Mouse (Mus musculus) MEL (cell line): ENCODE measurements at regions not wholly inside any gene's neighbourhood (a gene's known extent, or its start where the extent isn't known, plus 50 kb on each side); places are given as distances from the start of the nearest gene placed in this dataset.
A peak's percentile ranks its signal among the peaks of the same experiment; 100 is the strongest.

ENCODE experiments used
- CTCF ChIP-seq, 3 experiments: IDR thresholded peaks in 2 of 3; conservative IDR thresholded peaks in 1 of 3; 2 replicates each; pipeline ENCODE4 v1.5.1; 2011 to 2012; ENCODE audit warnings: low read length in 3 of 3, low read depth in 2 of 3, mild to moderate bottlenecking in 2 of 3, improper control_type of control experiment in 1 of 3, inconsistent platforms in 1 of 3, mixed read lengths in 1 of 3, moderate library complexity in 1 of 3; ENCODE audit not compliant: control insufficient read depth in 1 of 3, insufficient read depth in 1 of 3, poor library complexity in 1 of 3, severe bottlenecking in 1 of 3
- EP300 ChIP-seq, 2 experiments: IDR thresholded peaks; 2 replicates each; pipeline ENCODE4 v1.6.1; 2011; ENCODE audit warnings: improper control_type of control experiment in 2 of 2, low read length in 2 of 2, low read depth in 1 of 2, mild to moderate bottlenecking in 1 of 2
- ETS1 ChIP-seq: IDR thresholded peaks from 2 replicates; pipeline ENCODE4 v1.6.1; 2012; ENCODE audit warnings: low read depth, mild to moderate bottlenecking, inconsistent platforms, low read length, improper control_type of control experiment, moderate library complexity
- GATA1 ChIP-seq: IDR thresholded peaks from 2 replicates; pipeline ENCODE4 v1.6.1; 2011; ENCODE audit warnings: low read depth, low read length, improper control_type of control experiment
- MYB ChIP-seq: IDR thresholded peaks from 2 replicates; pipeline ENCODE4 v1.6.1; 2011; ENCODE audit warnings: mild to moderate bottlenecking, low read depth, low read length, improper control_type of control experiment
- MYC ChIP-seq: IDR thresholded peaks from 2 replicates; pipeline ENCODE4 v1.6.1; 2011; ENCODE audit warnings: low read depth, mild to moderate bottlenecking, low read length, improper control_type of control experiment, moderate library complexity
- POLR2A ChIP-seq, 2 experiments: IDR thresholded peaks; 2 replicates each; pipeline ENCODE4 v1.6.1; 2011 to 2012; ENCODE audit warnings: low read length in 2 of 2, mild to moderate bottlenecking in 2 of 2, control low read depth in 1 of 2, improper control_type of control experiment in 1 of 2, low read depth in 1 of 2, moderate library complexity in 1 of 2; ENCODE audit not compliant: control insufficient read depth in 1 of 2, insufficient read depth in 1 of 2, poor library complexity in 1 of 2
- POLR2AphosphoS5 ChIP-seq: IDR thresholded peaks from 2 replicates; pipeline ENCODE4 v1.6.1; 2012; ENCODE audit warnings: low read depth, borderline replicate concordance, mild to moderate bottlenecking, inconsistent platforms, low read length, moderate library complexity, mixed read lengths
- RCOR1 ChIP-seq: IDR thresholded peaks from 2 replicates; pipeline ENCODE4 v1.6.1; 2012; ENCODE audit warnings: low read depth, mild to moderate bottlenecking, inconsistent platforms, low read length, improper control_type of control experiment
- TAL1 ChIP-seq: IDR thresholded peaks from 2 replicates; pipeline ENCODE4 v1.6.1; 2012; ENCODE audit warnings: mild to moderate bottlenecking, inconsistent platforms, low read length, moderate library complexity, mixed read lengths
- TBP ChIP-seq: IDR thresholded peaks from 2 replicates; pipeline ENCODE4 v1.8.0; 2011; ENCODE audit warnings: low read depth, low read length, improper control_type of control experiment
- TCF12 ChIP-seq: IDR thresholded peaks from 2 replicates; pipeline ENCODE4 v1.6.1; 2014; ENCODE audit warnings: low read depth, mild to moderate bottlenecking, inconsistent platforms, low read length, improper control_type of control experiment, moderate library complexity
- ZKSCAN1 ChIP-seq: IDR thresholded peaks from 2 replicates; pipeline ENCODE4 v1.6.1; 2012; ENCODE audit warnings: low read depth, mild to moderate bottlenecking, inconsistent platforms, low read length, improper control_type of control experiment, moderate library complexity
- ZNF384 ChIP-seq: IDR thresholded peaks from 2 replicates; pipeline ENCODE4 v1.6.1; 2012; ENCODE audit warnings: low read depth, mild to moderate bottlenecking, inconsistent platforms, low read length, improper control_type of control experiment

DNA sequence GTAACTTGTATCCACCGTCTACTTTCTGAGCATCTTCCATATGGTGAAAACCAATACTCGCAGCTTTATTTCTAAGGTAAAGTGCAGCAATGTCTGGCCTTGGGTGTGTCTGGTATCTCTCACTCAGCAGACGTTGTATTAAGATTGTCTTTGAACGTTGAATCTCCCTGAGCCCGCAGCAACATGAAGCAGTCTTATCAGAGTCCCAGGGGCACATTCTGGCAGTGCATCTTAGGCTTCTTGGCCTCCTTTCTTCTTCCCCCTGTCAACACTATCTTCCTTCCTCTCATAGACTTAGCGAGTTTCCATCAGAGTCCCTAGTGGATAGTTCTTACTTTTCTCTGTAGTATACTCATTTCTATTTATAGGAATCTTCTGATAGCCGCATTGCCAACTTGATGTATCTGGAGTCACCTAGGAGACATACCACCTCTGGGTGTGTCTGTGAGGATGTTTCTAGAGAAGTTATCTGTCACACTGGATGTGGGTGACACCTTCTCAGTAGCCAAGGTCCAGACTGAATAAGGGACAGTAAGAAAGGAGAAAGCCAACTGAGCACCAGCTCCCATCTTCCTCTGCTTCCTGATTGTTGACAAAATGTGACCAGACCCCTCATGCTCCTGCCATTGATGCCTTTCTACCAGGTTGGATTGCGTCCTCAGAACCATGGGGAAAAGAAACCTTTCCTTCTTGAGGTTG is 51.4 kb upstream of the Echdc3 start:
- no peak for TF ChIP-seq CTCF (IDR thresholded peaks at IDR 0.05 in 2 of 3, conservative IDR thresholded peaks at IDR 0.05 in 1 of 3; ENCODE audit: control insufficient read depth in 1 of 3, insufficient read depth in 1 of 3, low read depth in 2 of 3, low read length in 3 of 3, poor library complexity in 1 of 3, severe bottlenecking in 1 of 3)
- TF ChIP-seq EP300 (IDR thresholded peaks at IDR 0.05; ENCODE audit: low read depth in 1 of 2, low read length in 2 of 2): peak; percentile 98 to 99
- peak; percentile 96 for TF ChIP-seq ETS1
- no peak; a peak in 1 of 4 replicates for TF ChIP-seq POLR2A (IDR thresholded peaks at IDR 0.05; ENCODE audit: control insufficient read depth in 1 of 2, insufficient read depth in 1 of 2, low read depth in 1 of 2, low read length in 2 of 2, poor library complexity in 1 of 2)
- TF ChIP-seq GATA1: peak; percentile 99
- peak; percentile 98 for TF ChIP-seq TAL1
- no peak for TF ChIP-seq ZKSCAN1
- TF ChIP-seq TCF12: peak; percentile 99
- TF ChIP-seq MYB: peak; percentile 98
- no peak for TF ChIP-seq ZNF384
- no peak for TF ChIP-seq POLR2AphosphoS5
- 0 out of 2 replicates have a peak, but pooled peaks have one; percentile 58 for TF ChIP-seq TBP
- peak; percentile 91 for TF ChIP-seq RCOR1
- TF ChIP-seq MYC: peak; percentile 83; the same call in 1 of the 2 replicates
